Mouse (Mus musculus): ENCODE measurements around the gene Lrp4. TPM values are rescaled to one million over a fixed set of nuclear protein-coding genes. Genes with fewer than 3 reads are reported as not detected.

Gene Lrp4
- polyA plus RNA-seq, 1 experiment from 2014 or later = 5.4 TPM

DNA sequence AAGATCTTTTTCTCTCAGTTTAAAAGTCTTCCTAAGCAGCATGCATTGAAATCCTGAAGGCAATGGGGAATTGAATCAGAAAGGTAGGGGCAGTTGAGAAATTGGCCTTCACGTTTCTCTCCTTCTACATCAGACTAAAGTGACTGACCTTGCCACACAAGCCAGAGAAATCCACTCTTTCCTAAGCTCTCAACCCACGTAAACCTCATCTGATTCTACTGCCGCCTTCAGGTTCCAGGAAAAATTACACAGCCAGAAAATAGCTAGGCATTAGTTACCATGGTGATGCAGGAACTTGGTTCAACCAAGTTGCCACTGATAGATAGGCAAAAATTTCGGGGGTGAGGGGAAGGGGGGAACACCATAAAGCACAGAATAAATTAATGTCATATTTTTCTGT lies 1.5 kb upstream of the Lrp4 start:
- Histone ChIP-seq H3K9me3 (no peaks in the 10 kb centered on the region), H3K4me2 (no peak overlapping the region), H3K36me3 (no peaks in the 10 kb centered on the region), H3K27me3 (0 out of 2 replicates have a peak, but pooled peaks cover 4% of the 10 kb centered on the region), H3K4me3 (no peak overlapping the region), H3K4me1 (replicated peaks) (peaks cover 31% of the 10 kb centered on the region), H3K27ac (replicated peaks) (peak overlapping the region; percentile 35; the same call in 1 of the 2 replicates), H3K9ac (no peak overlapping the region)
- no peak for ATAC-seq (ENCODE audit: low FRiP score, low read depth)
- WGBS = 3% methylated on average over 4 of the region's 4 CpGs

DNA sequence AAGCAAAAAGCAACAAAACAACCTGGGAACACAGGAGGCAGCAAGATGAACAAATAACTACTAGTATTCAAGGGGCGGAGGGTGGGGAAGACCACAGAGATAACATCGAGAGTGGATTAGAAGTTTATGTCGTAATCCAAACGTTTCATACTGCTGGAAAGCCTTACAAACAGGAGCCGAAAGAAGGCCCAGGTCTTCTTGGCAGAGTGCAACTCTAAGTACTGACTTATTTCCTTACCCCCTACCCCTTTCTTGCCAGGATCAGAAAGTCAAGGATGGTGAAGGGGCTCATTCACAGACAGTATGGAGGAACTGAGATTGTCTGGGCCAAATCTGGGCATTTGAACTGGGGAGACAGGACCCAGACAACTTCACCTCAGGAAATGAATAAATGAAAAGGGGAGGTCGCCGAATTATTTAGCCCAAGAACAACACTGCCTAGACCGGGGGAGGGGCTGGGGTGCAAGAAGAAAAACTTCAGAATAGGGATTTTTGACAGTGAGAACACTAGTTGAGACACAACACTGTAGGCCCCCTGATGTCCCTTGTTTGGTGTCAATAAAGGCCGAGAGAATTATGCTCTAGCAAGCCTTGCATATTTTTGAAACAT lies 715 bp upstream of the Lrp4 start:
- H3K9ac ChIP-seq = no peak overlapping the region
- 0 out of 2 replicates have a peak, but pooled peaks cover 4% of the 10 kb centered on the region for H3K27me3 ChIP-seq
- WGBS = 40% methylated on average over 9 of the region's 9 CpGs
- H3K4me3 ChIP-seq = peak overlapping the region; percentile 63
- peaks cover 34% of the 10 kb centered on the region for H3K4me1 ChIP-seq (replicated peaks)
- peak overlapping the region; percentile 99 for H3K4me2 ChIP-seq
- peak overlapping the region; percentile 77 for H3K27ac ChIP-seq (replicated peaks)
- no peaks in the 10 kb centered on the region for H3K36me3 ChIP-seq
- no peaks in the 10 kb centered on the region for H3K9me3 ChIP-seq
- ATAC-seq (ENCODE audit: low FRiP score, low read depth) = 0 out of 2 replicates have a peak, but pooled peaks have one; percentile 1

DNA sequence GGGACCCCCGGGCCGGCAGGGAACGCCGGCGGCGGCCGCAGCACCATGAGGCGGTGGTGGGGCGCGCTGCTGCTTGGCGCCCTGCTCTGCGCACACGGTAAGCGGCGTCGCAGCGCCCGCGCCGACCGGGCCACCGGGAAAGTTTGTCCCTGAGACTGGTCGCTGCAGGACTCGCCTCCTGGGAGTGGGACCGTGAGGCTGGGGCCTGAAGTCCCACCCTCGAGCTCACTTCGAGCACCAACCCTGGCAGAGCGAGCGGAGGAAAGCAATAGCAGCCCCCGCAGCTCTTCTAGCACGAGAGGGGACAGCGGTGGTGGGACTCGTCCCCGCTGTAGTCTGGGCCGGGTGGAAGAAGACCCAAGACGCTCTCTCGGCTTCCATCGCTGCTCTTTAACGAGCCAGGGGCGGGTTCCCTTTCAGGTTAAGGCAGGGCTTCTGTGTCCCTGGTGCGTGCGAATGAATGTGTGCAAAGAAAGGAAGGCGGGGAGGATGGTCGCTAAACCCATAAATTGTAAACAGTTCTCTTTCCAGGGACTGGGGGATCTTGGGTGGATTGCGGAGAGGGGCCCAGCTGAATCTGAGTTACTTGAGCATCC lies 443 bp downstream of the Lrp4 start:
- Histone ChIP-seq H3K4me2 (peak overlapping the region; percentile 99), H3K9me3 (no peaks in the 10 kb centered on the region), H3K4me3 (peak overlapping the region; percentile 63), H3K27ac (replicated peaks) (peak overlapping the region; percentile 77), H3K9ac (peak overlapping the region; percentile 60), H3K4me1 (replicated peaks) (peaks cover 46% of the 10 kb centered on the region), H3K36me3 (no peaks in the 10 kb centered on the region), H3K27me3 (0 out of 2 replicates have a peak, but pooled peaks cover 4% of the 10 kb centered on the region)
- WGBS = under 1% methylated on average over 45 of the region's 45 CpGs
- peak; percentile 46 for ATAC-seq (ENCODE audit: low FRiP score, low read depth)

DNA sequence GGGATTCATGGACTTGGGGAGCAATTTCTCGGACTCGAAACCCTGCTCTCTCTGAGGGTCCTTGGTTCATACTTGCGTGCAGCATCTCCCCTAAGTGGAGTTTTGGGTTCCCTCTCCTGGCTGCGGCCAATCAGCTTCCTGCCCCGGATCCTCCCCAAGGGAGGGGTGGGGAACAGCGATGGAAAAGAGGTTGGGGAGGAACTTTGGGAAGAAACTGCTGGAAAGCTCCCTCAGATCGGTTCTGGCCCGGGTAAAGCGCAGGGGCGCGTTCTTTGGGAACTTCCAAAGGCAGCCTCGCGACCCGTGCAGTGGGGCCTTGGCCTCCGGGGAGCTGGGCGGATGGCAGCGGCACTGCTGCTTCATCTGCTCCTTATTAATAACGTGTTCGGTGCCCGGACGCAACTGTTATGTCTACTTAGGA lies 951 bp downstream of the Lrp4 start:
- Histone ChIP-seq H3K4me2 (peak overlapping the region; percentile 99), H3K36me3 (no peaks in the 10 kb centered on the region), H3K4me1 (replicated peaks) (peaks cover 51% of the 10 kb centered on the region), H3K27me3 (0 out of 2 replicates have a peak, but pooled peaks cover 4% of the 10 kb centered on the region), H3K9ac (peak overlapping the region; percentile 60), H3K4me3 (peak overlapping the region; percentile 63), H3K9me3 (no peaks in the 10 kb centered on the region), H3K27ac (replicated peaks) (peak overlapping the region; percentile 77)
- under 1% methylated on average over 21 of the region's 21 CpGs for WGBS
- ATAC-seq (ENCODE audit: low FRiP score, low read depth) = no peak

DNA sequence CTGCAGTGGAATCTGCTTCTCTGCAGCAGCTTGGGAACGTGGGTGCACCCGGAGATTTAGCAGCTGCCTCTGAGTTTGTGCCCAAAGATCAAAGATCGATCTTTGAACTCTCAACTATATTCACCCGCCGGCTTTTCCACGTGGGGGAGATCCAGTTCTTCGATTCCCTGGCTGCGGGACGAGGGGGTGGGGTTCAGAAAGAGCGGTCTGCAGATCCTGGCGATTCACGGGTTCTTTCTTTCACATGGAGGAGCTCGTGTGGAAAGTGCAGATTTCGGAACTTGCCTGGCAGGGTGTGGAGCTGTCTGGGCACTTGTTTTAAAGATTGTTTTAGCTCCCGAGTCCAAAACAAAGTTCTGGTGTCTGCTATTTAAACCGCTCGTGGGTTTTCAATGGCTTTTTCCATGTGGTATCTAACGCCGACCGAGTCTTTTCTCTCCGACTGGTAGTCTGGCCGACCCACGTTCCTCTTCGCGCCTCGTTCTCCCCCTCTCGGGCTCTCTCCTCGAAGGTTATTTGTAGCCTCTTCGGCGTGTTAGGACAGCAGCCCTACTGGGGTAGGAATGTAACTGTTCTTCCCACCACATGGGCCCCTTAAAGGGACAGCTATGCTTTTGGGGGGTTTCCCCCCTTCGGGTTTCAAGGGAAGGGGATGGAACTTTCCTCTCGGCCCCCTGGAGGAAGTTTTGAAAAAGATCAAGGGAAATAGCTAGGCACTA lies 1.5 kb downstream of the Lrp4 start:
- Histone ChIP-seq H3K27ac (replicated peaks) (peak overlapping the region; percentile 77), H3K9ac (peak overlapping the region; percentile 60), H3K4me1 (replicated peaks) (peaks cover 55% of the 10 kb centered on the region), H3K36me3 (no peaks in the 10 kb centered on the region), H3K4me2 (peak overlapping the region; percentile 99), H3K9me3 (no peaks in the 10 kb centered on the region), H3K4me3 (peak overlapping the region; percentile 63), H3K27me3 (0 out of 2 replicates have a peak, but pooled peaks cover 4% of the 10 kb centered on the region)
- under 1% methylated on average over 32 of the region's 32 CpGs for WGBS
- no peak for ATAC-seq (ENCODE audit: low FRiP score, low read depth)

DNA sequence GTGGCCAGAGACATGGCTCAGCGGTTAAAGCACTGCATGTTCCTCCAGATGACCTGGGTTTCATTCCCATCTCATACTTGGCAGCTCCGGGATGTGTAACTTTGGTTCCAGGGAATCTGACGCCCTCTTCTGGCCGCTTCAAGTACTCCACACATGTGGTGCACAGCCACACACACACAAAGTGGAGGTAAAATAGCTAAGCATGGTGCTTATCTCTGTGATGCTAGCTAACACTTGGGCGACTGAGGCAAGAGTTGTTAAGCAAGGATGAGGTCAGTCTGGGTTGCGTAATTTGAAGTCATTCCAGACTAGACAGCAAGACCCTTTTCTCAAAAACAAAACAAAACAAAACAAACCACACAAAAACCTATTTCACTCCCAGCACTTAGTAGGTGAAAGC lies 2.8 kb downstream of the Lrp4 start:
- Histone ChIP-seq H3K9ac (no peak overlapping the region), H3K4me3 (no peak overlapping the region), H3K27ac (replicated peaks) (no peak overlapping the region), H3K9me3 (no peaks in the 10 kb centered on the region), H3K36me3 (no peaks in the 10 kb centered on the region), H3K4me2 (no peak overlapping the region), H3K4me1 (replicated peaks) (peaks cover 55% of the 10 kb centered on the region), H3K27me3 (0 out of 2 replicates have a peak, but pooled peaks cover 4% of the 10 kb centered on the region)
- ATAC-seq (ENCODE audit: low FRiP score, low read depth) = no peak
- 97% methylated on average over 6 of the region's 6 CpGs for WGBS

DNA sequence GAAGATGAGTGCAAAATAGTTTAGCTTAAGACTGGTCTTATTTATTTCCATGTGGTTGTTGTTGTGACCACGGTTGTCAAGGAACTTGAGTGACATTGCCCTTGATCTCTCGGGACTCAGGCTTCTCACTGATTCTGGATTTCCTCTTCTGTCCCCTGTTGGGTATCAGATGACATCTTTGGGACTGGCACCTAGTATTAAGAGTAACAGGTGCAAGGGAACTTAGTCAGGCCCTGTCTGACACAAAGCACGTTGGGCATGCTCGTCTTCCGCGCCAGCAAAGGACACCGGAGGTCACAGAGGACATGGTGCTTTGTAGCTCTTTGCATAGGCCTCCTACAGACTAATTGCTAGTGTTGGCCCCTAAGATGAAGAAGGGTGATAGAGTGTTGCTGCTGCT lies 3.5 kb downstream of the Lrp4 start:
- Histone ChIP-seq H3K4me2 (no peak overlapping the region), H3K27me3 (0 out of 2 replicates have a peak, but pooled peaks cover 4% of the 10 kb centered on the region), H3K9me3 (no peaks in the 10 kb centered on the region), H3K9ac (no peak overlapping the region), H3K36me3 (no peaks in the 10 kb centered on the region), H3K4me1 (replicated peaks) (peaks cover 49% of the 10 kb centered on the region), H3K27ac (replicated peaks) (no peak overlapping the region), H3K4me3 (no peak overlapping the region)
- WGBS = 61% methylated on average over 7 of the region's 7 CpGs
- ATAC-seq (ENCODE audit: low FRiP score, low read depth) = no peak

DNA sequence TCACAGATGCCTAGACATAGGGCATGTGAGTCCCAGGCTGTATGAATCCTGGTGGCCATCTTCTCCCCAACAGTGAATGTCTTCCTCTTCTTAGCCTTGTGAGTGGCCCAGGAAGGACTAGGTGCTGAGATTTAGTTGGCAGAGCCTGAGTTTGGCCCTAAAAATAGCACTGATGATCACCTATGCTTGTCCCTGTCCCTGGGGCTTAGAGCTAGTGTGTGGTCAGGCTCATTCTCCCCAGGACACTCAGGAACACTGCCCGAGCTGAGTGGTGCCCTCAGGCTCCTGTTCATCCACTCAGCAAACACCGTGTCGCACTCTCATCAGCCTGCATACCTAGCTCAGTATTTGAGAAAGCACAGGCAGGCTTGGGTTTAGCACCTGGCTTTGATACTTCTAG lies 4.0 kb downstream of the Lrp4 start:
- Histone ChIP-seq H3K4me2 (no peak overlapping the region), H3K4me1 (replicated peaks) (peaks cover 49% of the 10 kb centered on the region), H3K9me3 (no peaks in the 10 kb centered on the region), H3K9ac (no peak overlapping the region), H3K27ac (replicated peaks) (no peak overlapping the region), H3K36me3 (no peaks in the 10 kb centered on the region), H3K27me3 (0 out of 2 replicates have a peak, but pooled peaks cover 4% of the 10 kb centered on the region), H3K4me3 (no peak overlapping the region)
- ATAC-seq (ENCODE audit: low FRiP score, low read depth) = no peak
- WGBS = 66% methylated on average over 3 of the region's 3 CpGs

DNA sequence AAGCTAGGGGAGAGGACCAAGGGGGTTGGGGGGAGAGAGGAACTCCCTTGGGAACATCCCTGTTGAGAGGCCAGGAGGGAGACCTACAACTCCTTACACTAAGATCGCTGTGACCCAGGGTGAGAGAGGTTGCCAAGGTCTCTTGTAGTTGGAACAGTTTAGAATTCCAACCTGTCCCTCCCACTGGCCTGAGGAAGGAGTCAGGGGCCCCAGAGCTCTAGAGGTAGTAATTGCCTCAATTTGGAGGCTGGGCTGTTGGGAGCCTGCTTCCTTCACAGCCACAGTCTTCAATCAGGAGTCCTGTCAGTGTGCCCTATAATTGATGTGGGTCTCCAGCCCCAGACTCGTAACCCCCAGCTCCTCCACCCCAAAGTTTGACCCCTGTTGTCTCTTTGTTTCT lies 4.9 kb downstream of the Lrp4 start:
- Histone ChIP-seq H3K36me3 (no peaks in the 10 kb centered on the region), H3K27ac (replicated peaks) (0 out of 2 replicates have a peak overlapping the region, but pooled peaks have one; percentile 48), H3K9me3 (no peaks in the 10 kb centered on the region), H3K4me1 (replicated peaks) (peaks cover 45% of the 10 kb centered on the region), H3K4me2 (peak overlapping the region; percentile 47), H3K27me3 (0 out of 2 replicates have a peak, but pooled peaks cover 4% of the 10 kb centered on the region), H3K9ac (no peak overlapping the region), H3K4me3 (0 out of 2 replicates have a peak overlapping the region, but pooled peaks have one; percentile 9)
- 15% methylated on average over 2 of the region's 2 CpGs for WGBS
- ATAC-seq (ENCODE audit: low FRiP score, low read depth) = no peak

DNA sequence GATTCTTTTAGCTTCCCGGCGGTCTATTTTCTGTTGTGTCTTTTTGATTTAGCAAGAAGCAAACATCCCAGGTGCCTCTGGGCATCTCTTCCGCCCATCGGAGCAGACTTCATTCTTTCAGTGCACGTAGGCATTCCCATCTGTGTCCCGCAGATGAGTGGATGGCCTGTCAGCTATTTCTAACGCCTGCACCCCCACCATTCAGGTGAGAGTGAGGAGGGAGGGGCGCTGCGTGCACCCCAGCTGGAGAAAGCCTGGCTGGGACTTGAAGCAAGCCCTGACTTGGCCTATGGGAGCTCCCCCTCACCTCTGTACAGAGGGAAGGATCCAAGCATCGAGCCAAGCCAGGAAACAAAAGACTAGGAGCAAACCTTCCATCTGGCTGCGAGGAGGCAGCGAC lies 5.4 kb downstream of the Lrp4 start:
- Histone ChIP-seq H3K4me2 (peak overlapping the region; percentile 47), H3K4me3 (0 out of 2 replicates have a peak overlapping the region, but pooled peaks have one; percentile 9), H3K27ac (replicated peaks) (peak overlapping the region; percentile 48), H3K27me3 (0 out of 2 replicates have a peak, but pooled peaks cover 4% of the 10 kb centered on the region), H3K4me1 (replicated peaks) (peaks cover 41% of the 10 kb centered on the region), H3K9ac (peak overlapping the region; percentile 37; the same call in 1 of the 2 replicates), H3K9me3 (no peaks in the 10 kb centered on the region), H3K36me3 (no peaks in the 10 kb centered on the region)
- ATAC-seq (ENCODE audit: low FRiP score, low read depth) = peak; percentile 40
- WGBS = 7% methylated on average over 12 of the region's 12 CpGs

DNA sequence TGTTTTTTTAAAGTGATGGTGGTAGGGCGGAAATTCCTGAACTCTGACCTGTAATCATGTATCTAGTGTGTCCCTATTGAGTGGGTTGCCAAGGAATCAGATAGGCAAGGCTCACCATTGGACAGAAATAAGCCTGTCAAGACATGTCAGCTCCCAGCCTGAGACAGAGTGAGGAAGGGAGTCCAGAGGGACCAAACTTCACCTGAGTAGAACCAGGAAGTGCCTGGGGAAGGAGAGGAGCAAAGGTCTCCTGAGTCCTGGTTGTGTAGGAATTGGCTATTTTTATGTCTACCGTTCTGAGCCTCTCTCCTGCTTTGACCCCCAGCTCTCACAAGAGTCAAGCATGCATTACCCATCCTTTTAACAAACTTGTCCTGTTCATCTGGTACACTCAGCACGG lies 8.6 kb downstream of the Lrp4 start:
- no peak for ATAC-seq (ENCODE audit: low FRiP score, low read depth)
- WGBS = 87% methylated on average over 3 of the region's 3 CpGs
- no peak overlapping the region for H3K27ac ChIP-seq (replicated peaks)
- H3K4me2 ChIP-seq = no peak overlapping the region
- no peaks in the 10 kb centered on the region for H3K27me3 ChIP-seq
- peaks cover 39% of the 10 kb centered on the region for H3K4me1 ChIP-seq (replicated peaks)
- H3K36me3 ChIP-seq = no peaks in the 10 kb centered on the region
- no peak overlapping the region for H3K4me3 ChIP-seq
- H3K9ac ChIP-seq = no peak overlapping the region
- no peaks in the 10 kb centered on the region for H3K9me3 ChIP-seq

DNA sequence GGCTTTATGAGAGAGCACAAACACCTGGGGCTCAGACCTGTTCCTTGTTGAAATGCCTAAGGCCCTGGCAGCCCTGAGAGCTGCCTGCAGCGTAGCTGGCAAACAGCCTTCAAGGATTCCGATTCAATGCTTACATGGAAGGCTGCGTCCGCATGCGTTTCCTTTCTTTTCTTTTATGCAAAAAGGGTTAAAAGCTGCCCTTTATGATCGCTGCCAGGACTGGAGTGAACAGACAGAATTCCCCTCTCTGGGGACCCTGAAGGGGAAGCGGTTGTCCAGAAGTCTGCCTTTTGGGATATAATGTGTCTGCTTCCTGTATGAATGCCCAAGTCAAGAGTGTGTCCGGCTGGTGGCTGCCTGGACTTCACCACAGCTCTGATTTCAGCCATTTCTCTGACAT lies 10.3 kb downstream of the Lrp4 start:
- ATAC-seq (ENCODE audit: low FRiP score, low read depth) = no peak
- H3K4me3 ChIP-seq = no peak overlapping the region
- no peaks in the 10 kb centered on the region for H3K27me3 ChIP-seq
- H3K27ac ChIP-seq (replicated peaks) = no peak overlapping the region
- H3K9ac ChIP-seq = no peak overlapping the region
- no peaks in the 10 kb centered on the region for H3K9me3 ChIP-seq
- 42% methylated on average over 8 of the region's 8 CpGs for WGBS
- H3K4me2 ChIP-seq = no peak overlapping the region
- H3K36me3 ChIP-seq = no peaks in the 10 kb centered on the region
- H3K4me1 ChIP-seq (replicated peaks) = peaks cover 26% of the 10 kb centered on the region

All from hindbrain, embryonic 15.5 days (tissue).